Comparison of ENCODE assay signal across 8 mouse cellular contexts in the genomic region with DNA sequence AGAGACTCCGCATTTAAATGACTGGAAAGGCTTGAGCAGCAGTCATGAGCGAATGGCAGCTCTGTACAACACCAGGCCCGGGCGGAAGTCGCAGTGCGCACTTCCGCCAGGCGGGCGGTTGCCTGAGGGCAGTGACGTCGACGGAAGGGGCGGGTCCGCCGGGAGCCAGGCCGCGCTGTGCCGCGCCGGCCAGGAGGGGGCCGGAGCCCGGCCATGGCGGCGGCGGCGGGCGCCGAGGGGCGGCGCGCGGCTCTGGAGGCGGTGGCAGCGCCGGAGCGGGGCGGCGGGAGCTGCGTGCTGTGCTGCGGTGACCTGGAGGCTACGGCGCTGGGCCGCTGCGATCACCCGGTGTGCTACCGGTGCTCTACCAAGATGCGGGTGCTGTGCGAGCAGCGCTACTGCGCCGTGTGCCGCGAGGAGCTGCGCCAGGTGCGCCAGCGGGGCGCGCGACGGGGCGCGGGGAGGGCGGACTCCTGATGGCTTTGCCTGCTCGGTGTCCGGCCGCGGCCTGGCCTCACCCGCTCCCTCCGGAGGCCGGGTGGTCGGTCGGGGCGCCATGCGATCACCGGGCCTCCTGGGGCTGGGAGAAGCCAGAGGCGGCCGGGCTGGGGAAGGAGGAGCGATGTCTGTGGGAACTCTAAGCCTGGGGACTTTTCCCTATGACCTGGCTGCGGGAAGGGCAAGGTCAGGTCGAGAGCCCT. TPM values are rescaled to one million over a fixed set of nuclear protein-coding genes. Genes with fewer than 3 reads are reported as not detected.
DNase-seq lines count a peak whose midpoint lies in the region; ATAC-seq lines count a peak whose summit lies in the region.

A gene (plus strand): TSS at position 143 of the 701 bp plus-strand sequence.

- peak within 1 kb of the TSS; percentile 95 for H3K4me3 ChIP-seq in brown adipose tissue, adult 24 weeks (ENCODE audit: insufficient read depth, low read depth, low read length)
- peak within 1 kb of the TSS; percentile 83 to 98 for H3K4me3 ChIP-seq in heart, embryonic 14.5 days (ENCODE audit: control insufficient read depth in 1 of 2, insufficient read depth in 1 of 2, low read depth in 1 of 2, low read length in 2 of 2)
- peak within 1 kb of the TSS; percentile 91 for H3K4me3 ChIP-seq in liver, embryonic 13.5 days (replicated peaks)
- H3K4me3 ChIP-seq in stomach, embryonic 16.5 days (replicated peaks; ENCODE audit: low read length) = peak within 1 kb of the TSS; percentile 99

- peak within 1 kb of the TSS; percentile 92 for H3K4me2 ChIP-seq in heart, embryonic 14.5 days (ENCODE audit: low read length)
- H3K4me2 ChIP-seq in liver, embryonic 13.5 days = peak within 1 kb of the TSS; percentile 85
- H3K4me2 ChIP-seq in stomach, embryonic 16.5 days (ENCODE audit: low read depth, low read length) = peak within 1 kb of the TSS; percentile 96

- WGBS in heart, embryonic 14.5 days = under 1% methylated on average over 79 of the region's 80 CpGs
- under 1% methylated on average over 80 of the region's 80 CpGs for WGBS in liver, embryonic 13.5 days (ENCODE audit: insufficient replicate concordance)
- under 1% methylated on average over 75 of the region's 80 CpGs for WGBS in stomach, embryonic 16.5 days

- peak; percentile 97 for DNase-seq in CD4-positive, CD25-positive, alpha-beta regulatory T cell, adult 2 months (ENCODE audit: low read depth, low spot score)
- DNase-seq in fibroblast of lung, adult 2 months (ENCODE audit: low read depth) = peak; percentile 69
- peak; percentile 98 for DNase-seq in kidney, postnatal 14 days
- peak; percentile 91 for DNase-seq in liver, embryonic 13.5 days
- DNase-seq in neural tube, embryonic 10.5 days (ENCODE audit: extremely low spot score, low spot score) = peak; percentile 94

- no peaks in the 10 kb centered on the region for H3K9me3 ChIP-seq in heart, embryonic 14.5 days (ENCODE audit: control insufficient read depth, low read length)
- H3K9me3 ChIP-seq in liver, embryonic 13.5 days (replicated peaks) = no peaks in the 10 kb centered on the region
- no peaks in the 10 kb centered on the region for H3K9me3 ChIP-seq in stomach, embryonic 16.5 days (replicated peaks; ENCODE audit: control insufficient read depth, low read length)

- no peaks in the 10 kb centered on the region for H3K27me3 ChIP-seq in heart, embryonic 14.5 days (ENCODE audit: control insufficient read depth, insufficient read depth, low read length)
- H3K27me3 ChIP-seq in liver, embryonic 13.5 days = no peaks in the 10 kb centered on the region
- no peaks in the 10 kb centered on the region for H3K27me3 ChIP-seq in stomach, embryonic 16.5 days (ENCODE audit: control insufficient read depth, insufficient read depth, low read length)

- peak within 1 kb of the TSS; percentile 87 for H3K27ac ChIP-seq in brown adipose tissue, adult 24 weeks (replicated peaks; ENCODE audit: low read depth, low read length)
- peak within 1 kb of the TSS; percentile 54 to 82 for H3K27ac ChIP-seq in heart, embryonic 14.5 days (replicated peaks in 1 of 2; ENCODE audit: control insufficient read depth in 1 of 2, insufficient read depth in 1 of 2, low read depth in 2 of 2, low read length in 2 of 2)
- H3K27ac ChIP-seq in liver, embryonic 13.5 days = peak within 1 kb of the TSS; percentile 90
- peak within 1 kb of the TSS; percentile 86 for H3K27ac ChIP-seq in stomach, embryonic 16.5 days (ENCODE audit: low read length)

- ATAC-seq in heart, embryonic 14.5 days (ENCODE audit: insufficient number of reproducible peaks, insufficient read depth, low FRiP score, low read depth) = peak; percentile 97
- ATAC-seq in liver, embryonic 13.5 days (ENCODE audit: low read depth) = peak; percentile 97
- ATAC-seq in stomach, embryonic 16.5 days (ENCODE audit: insufficient read depth, low FRiP score) = peak; percentile 98

- no peaks in the 10 kb centered on the region for H3K36me3 ChIP-seq in heart, embryonic 14.5 days (ENCODE audit: control insufficient read depth, insufficient read depth, low read length)
- H3K36me3 ChIP-seq in liver, embryonic 13.5 days = peaks cover 3% of the 10 kb centered on the region; the same call in 1 of the 2 replicates
- H3K36me3 ChIP-seq in stomach, embryonic 16.5 days (ENCODE audit: control insufficient read depth, insufficient read depth, low read length) = no peaks in the 10 kb centered on the region

- peaks cover 13% of the 10 kb centered on the region for H3K4me1 ChIP-seq in brown adipose tissue, adult 24 weeks (ENCODE audit: control insufficient read depth, insufficient read depth, insufficient read length, low read length)
- H3K4me1 ChIP-seq in heart, embryonic 14.5 days (ENCODE audit: control insufficient read depth in 2 of 2, insufficient read depth in 2 of 2, low read length in 2 of 2) = peaks cover 16 to 29% of the 10 kb centered on the region in 2 experiments
- H3K4me1 ChIP-seq in liver, embryonic 13.5 days (replicated peaks) = peaks cover 61% of the 10 kb centered on the region
- H3K4me1 ChIP-seq in stomach, embryonic 16.5 days (ENCODE audit: control insufficient read depth, insufficient read depth, low read length) = peaks cover 33% of the 10 kb centered on the region

- H3K9ac ChIP-seq in heart, embryonic 14.5 days (ENCODE audit: low read length) = peak within 1 kb of the TSS; percentile 97
- H3K9ac ChIP-seq in liver, embryonic 13.5 days = peak within 1 kb of the TSS; percentile 95
- peak within 1 kb of the TSS; percentile 99 for H3K9ac ChIP-seq in stomach, embryonic 16.5 days (ENCODE audit: low read length)

RNA-seq across cellular contexts. Expression of the gene that starts here (rescaled TPM):
- polyA plus RNA-seq in brown adipose tissue, adult 24 weeks (2012; ENCODE audit: insufficient read depth, insufficient read length, missing spikeins) = 9.2 and 10.0 TPM in 2 replicates
- polyA plus RNA-seq in heart, embryonic 14.5 days (2014; fragmentation: Nextera tagmentation; extraction: Ambion mirVana) = 18.4 and 19.4 TPM in 2 replicates
- 9.5 and 13.1 TPM in 2 replicates for polyA plus RNA-seq in liver, embryonic 13.5 days (2015; fragmentation: Nextera tagmentation; extraction: Ambion mirVana)
- polyA plus RNA-seq in stomach, embryonic 16.5 days (2015; fragmentation: Nextera tagmentation; extraction: Ambion mirVana) = 13.6 and 13.7 TPM in 2 replicates

Comparison
In these comparisons a context has a peak if more than half of its experiments do, and no peak if none do; other contexts are left out.
1. Peak in every context shown above with its lines: DNase-seq, ATAC-seq, H3K4me3 ChIP-seq and H3K27ac ChIP-seq.